Mouse (Mus musculus): Measurements from ENCODE around the gene Mthfd2l.
A peak's percentile ranks its signal among the peaks of the same experiment; 100 is the strongest.

DNA sequence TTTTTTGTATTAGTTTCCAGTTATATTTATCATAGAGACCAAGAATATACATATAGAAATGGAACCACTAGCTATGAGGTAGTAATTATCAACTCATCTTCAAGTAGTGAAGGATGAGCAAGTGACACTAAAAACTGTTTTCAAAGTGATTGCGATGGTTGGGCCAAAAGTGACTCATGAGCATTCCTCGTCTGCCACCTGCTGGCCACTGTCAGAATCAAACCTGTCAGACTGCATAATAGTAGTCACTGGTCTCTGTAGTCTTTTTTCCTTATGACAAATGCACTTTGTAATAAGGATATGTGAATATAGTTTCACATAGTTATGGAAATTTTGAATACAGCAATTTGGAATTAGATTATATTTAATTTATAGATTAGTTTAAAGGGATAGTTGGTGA, 21.9 kb upstream of the Mthfd2l start:
- no peak for TF ChIP-seq MAX (IDR thresholded peaks at IDR 0.05)
- peak; percentile 49 for TF ChIP-seq CTCF (IDR thresholded peaks at IDR 0.05; ENCODE audit: control insufficient read depth, insufficient read depth, insufficient read length)

All from C2C12 (cell line).